Mouse (Mus musculus) T-helper 1 cell (primary cell): Measurements from ENCODE around the gene Cep63.

Experiments used
- in situ Hi-C: fragments of 300-600 bp; cut with MboI, MseI; formaldehyde crosslinking; loops from one replicate; pipeline ENCODE4 v1.15.1; 2025; ENCODE audit warnings: high pct_unique_total_duplicates

The Cep63 gene

DNA sequence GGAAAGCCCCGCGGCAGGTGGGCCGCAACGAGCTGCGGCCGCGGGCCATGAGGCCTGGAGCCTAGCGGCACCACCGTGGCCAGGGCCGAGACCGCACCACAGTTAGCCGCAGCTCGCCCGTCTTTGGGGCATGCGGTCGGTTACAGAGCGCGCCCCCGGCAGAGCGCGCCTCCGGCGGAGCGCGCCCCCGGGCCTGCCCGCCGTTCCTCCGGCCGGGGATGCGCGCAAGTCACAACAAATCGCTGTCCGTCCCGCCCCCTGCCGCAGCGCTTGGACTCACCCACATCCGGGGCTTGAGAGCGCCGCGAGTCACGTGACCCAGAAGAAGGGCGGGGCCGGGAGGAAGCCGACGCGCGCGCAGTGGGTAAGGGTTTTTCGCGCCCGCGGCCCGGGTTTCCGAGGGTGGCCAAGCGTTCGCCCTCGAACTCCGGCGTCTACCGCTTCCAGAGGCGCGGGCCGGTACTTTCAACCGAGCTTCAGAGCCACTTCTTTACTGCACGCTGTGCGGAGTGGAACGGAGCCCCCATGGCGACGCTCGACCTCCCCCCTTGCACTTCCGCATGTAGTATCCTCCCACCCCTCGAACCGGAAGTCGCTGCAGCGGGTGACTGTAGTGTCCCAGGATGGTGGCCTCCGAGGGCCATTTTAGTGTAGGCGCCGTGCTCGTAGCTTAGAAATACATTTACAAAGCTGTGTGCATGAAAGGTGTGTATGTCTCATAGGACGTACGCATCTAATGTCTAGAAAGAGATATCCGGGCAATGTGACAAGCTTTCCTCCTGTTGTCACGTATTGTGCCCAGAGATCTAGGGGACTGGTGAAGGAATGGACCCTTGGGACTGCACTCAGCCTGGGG lies at the start of gene Cep63, which contains the start of gene Anapc13:
Gene Cep63 (minus strand): TSS at position 552 of the 856 bp plus-strand sequence.
Gene Anapc13 (plus strand): TSS at position 314 of the 856 bp plus-strand sequence.
- in situ Hi-C loops, result no loop called here

- in situ Hi-C loops, result no loop called here
These were observed 49.6 kb upstream of the Cep63 start for GRCm38 (mm10) chr9:102675922-102676321.

DNA sequence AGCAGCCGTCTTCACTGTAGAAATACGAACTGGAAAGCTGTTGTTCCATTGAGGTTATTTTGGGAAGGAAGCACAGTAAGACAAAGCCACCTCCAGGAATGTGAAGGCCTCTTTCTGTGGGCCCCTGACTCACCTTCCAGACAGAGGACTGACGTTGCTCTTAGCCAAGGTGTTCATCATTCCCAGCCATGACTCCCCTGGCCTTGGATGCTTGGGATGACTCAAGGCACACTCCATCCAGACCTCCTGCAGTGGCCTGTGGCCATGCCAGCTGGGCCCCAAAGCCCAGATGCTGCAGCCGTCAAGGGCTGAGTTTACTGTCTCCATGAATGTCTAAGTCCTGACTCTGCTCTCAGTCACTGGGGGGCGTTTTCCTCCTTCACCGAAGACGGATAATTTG lies 47.0 kb upstream of the Cep63 start:
- in situ Hi-C loops, result no loop called here

- in situ Hi-C loops, result no loop called here
These were observed 42.6 kb upstream of the Cep63 start for GRCm38 (mm10) chr9:102668906-102669305.

- in situ Hi-C loops, result no loop called here
These were observed 41.8 kb upstream of the Cep63 start for GRCm38 (mm10) chr9:102668115-102668514.

GRCm38 (mm10) chr9:102656355-102657095 lies 30.2 kb upstream of the Cep63 start:
- in situ Hi-C loops, result no loop called here

GRCm38 (mm10) chr9:102651199-102651720 lies 24.9 kb upstream of the Cep63 start:
- in situ Hi-C loops, result no loop called here

GRCm38 (mm10) chr9:102650637-102651036 lies 24.3 kb upstream of the Cep63 start:
- in situ Hi-C loops, result no loop called here

- in situ Hi-C loops, result no loop called here
These were observed 23.7 kb upstream of the Cep63 start for GRCm38 (mm10) chr9:102649917-102650527.

- in situ Hi-C loops, result no loop called here
These were observed 20.7 kb upstream of the Cep63 start for GRCm38 (mm10) chr9:102647010-102647409.

DNA sequence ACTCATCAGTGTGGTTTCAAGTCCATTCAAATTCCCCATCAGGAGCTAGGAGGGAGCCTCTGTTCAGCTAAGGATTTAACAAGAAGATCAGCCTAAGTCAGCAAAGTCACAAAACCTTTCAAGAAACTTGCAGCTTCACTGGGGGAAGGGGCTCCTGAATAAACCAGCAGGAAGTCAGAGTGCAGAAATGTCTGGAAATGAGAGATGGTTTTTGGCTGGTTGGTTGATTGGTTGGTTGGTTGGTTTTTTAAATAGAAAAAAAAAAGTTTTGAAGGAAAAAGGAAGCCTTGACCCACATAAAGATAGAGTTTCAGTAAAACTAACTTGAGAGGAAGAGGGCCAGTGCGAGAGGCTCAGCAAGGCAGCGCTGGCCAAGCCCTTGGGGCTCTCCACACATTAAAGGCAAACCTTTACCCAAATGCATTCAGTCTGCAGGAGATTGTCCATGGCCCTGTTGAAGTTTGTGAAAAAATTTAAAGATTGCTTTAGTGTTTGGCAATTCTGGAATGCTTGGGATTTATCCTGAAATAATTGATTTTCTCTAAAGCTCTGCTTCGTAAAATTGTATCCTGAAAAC lies 18.9 kb upstream of the Cep63 start:
- in situ Hi-C loops, result no loop called here

- in situ Hi-C loops, result no loop called here
These were observed 17.3 kb upstream of the Cep63 start for GRCm38 (mm10) chr9:102643486-102644101.

DNA sequence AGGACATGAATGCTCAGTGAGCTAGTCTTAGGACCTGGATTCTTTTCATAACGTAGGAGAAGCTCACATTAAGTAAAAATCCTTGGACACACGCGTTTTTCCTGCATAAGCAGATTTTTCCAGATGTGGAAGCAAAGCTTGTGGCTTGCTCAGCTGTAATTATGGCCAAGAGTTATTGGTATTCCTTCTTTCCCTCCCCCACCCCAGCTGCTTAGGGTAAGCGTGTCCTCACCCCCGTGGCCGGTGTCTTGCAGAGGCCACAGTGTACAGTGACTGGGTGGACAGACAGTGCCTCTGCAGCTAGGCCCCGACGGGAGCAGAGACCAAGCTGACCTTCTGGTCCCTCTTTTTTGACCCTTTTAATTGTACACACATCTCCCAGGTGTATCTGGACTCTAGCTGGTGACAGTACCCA lies 16.7 kb upstream of the Cep63 start:
- in situ Hi-C loops, result no loop called here

GRCm38 (mm10) chr9:102641531-102641930 lies 15.2 kb upstream of the Cep63 start:
- in situ Hi-C loops, result no loop called here

DNA sequence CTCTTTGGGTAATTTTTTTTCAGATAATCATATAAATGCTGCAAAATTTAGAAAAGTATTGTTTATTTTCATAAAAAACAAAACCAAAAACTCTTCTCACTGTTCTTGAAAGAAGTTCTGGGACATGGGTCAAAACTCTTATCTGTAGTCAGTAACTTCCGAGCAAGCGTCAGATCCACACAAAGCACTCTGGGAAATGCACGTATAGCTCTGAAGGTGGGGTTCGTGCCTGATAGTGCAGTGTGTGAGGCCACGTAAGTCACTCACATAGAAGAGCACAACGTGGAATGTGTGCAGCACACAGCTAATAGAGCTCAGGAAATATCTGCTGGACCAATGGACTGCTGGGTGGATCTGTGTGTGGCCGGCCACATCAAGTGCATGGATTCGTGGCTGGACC lies 13.2 kb upstream of the Cep63 start:
- in situ Hi-C loops, result loop anchor here (5.0 to 10.0 kb wide), 2 partner anchors 238 to 535 kb away; no protein-coding TSS in a partner anchor

DNA sequence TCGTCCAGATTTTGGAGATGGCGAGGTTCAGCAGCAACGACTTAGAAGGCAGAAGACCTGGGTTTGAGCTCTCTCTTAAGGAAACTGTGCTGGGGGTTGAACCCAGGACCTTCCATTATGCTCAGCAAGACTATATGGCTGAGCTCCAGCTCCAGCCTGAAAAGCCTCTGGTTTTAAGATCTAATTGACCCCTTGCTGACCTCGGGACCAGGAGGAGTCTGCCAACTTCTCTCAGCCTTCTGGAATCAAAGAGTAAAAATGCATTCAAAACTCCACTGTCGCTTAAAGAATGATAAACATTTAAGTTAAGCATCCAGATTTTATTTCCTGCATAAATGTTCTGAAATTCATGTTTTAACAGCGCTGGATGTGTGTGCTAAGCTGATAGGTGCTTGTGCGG lies 12.6 kb upstream of the Cep63 start:
- in situ Hi-C loops, result loop anchor here (5.0 to 10.0 kb wide), 2 partner anchors 238 to 536 kb away; no protein-coding TSS in a partner anchor

DNA sequence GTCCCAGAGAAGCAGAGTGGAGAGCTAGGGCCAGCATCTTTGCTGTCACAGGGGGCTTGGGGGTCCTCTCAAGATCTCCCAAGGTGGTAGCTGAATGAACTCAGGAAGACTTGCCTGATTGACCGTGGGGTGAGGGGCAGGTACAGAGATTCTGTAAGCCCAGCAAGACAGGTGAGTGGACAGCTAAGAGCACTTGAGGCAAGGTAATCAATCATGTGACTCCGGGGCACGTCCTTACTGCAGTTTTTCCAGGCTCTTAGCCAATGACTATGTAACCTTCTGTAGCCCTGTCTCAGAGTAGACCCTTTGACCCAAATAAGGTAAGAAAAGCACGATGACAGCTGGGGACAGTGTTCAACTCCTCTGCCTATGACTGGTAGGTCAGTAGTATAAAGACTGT lies 10.8 kb upstream of the Cep63 start:
- in situ Hi-C loops, result loop anchor here (5.0 to 10.0 kb wide), 2 partner anchors 240 to 538 kb away; no protein-coding TSS in a partner anchor

GRCm38 (mm10) chr9:102636553-102636952 lies 10.2 kb upstream of the Cep63 start:
- in situ Hi-C loops, result loop anchor here (5.0 to 10.0 kb wide), 2 partner anchors 241 to 538 kb away; no protein-coding TSS in a partner anchor

DNA sequence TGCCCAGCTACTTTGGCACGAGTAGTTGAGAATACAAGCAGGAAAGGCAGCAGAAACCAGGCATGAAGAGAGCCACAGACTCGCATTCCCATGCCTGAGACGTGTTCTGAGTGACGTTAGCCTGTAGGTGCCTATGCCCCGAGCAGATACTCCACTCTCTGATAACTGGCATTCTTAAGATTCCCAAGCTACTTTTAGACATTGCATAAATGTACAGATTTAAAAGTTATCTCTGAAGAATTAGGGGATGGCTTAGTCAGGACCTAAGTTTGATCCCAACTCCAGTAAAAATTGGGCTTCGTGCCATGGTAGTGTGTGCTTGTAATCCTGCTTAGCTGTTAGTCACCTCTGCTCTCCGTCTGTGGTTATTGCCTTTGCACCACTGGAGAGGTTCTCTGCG lies 8.1 kb upstream of the Cep63 start:
- in situ Hi-C loops, result loop anchor here (5.0 to 10.0 kb wide), 2 partner anchors 148 to 540 kb away; no protein-coding TSS in a partner anchor

DNA sequence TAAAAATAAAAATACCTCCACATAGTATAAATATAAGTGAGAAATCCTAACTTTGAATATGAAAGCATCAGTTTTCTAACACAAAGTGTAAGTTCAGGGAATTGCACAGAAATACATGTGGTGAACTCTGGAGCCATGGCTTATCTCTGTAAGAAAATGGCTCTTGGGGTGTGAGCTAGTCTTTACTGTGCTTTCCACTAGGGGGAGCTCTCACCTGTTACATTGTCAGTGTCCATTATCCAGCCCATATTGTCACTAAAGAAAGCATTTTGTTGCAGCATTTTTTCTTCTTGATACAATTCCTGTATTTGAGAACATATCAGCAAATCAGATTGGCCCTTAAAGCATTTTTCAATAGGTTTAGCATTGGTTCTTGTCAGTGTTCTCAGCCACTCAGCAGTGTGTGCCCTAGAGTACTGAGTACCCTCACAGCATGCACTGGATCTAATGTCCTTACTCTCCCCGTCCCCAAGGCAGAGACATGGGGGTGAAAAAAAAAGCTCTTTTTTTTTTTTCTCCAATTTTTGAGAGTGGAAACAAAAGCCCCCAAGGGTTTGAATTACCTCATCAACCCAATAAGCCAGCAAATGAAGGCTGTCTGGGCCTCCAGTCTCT lies 6.7 kb upstream of the Cep63 start:
- in situ Hi-C loops, result loop anchor here (5.0 to 10.0 kb wide), 2 partner anchors 149 to 542 kb away; no protein-coding TSS in a partner anchor
